Mouse (Mus musculus): Measurements from ENCODE around the gene 2010300C02Rik. TPM values are rescaled to one million over a fixed set of nuclear protein-coding genes. Genes with fewer than 3 reads are reported as not detected.

2010300C02Rik gene
- polyA plus RNA-seq, 1 experiment from 2014 or later = not detected

- H3K79me2 ChIP-seq (ENCODE audit: inconsistent target) = no peaks in the 10 kb centered on the region
- WGBS (ENCODE audit: missing documents) = 57% methylated on average over 4 of the region's 4 CpGs
These were observed 153.1 kb downstream of the 2010300C02Rik start for GRCm38 (mm10) chr1:37566754-37567153.

GRCm38 (mm10) chr1:37566344-37566743, 153.5 kb downstream of the 2010300C02Rik start:
- 64% methylated on average over 2 of the region's 2 CpGs for WGBS (ENCODE audit: missing documents)
- Histone ChIP-seq H3K27ac (no peak overlapping the region), H3K79me2 (ENCODE audit: inconsistent target) (no peaks in the 10 kb centered on the region), H3K36me3 (ENCODE audit: inconsistent target) (no peaks in the 10 kb centered on the region), H3K4me3 (ENCODE audit: inconsistent target) (no peak overlapping the region)

More at GRCm38 (mm10) chr1:37566754-37567153, 153.1 kb downstream of the 2010300C02Rik start:
- no peak overlapping the region for H3K27ac ChIP-seq
- H3K4me3 ChIP-seq (ENCODE audit: inconsistent target) = no peak overlapping the region
- no peaks in the 10 kb centered on the region for H3K36me3 ChIP-seq (ENCODE audit: inconsistent target)

- 87% methylated on average over 6 of the region's 6 CpGs for WGBS (ENCODE audit: missing documents)
These were observed 154.5 kb downstream of the 2010300C02Rik start for GRCm38 (mm10) chr1:37565396-37565795.

GRCm38 (mm10) chr1:37561955-37562354, 157.9 kb downstream of the 2010300C02Rik start:
- peak overlapping the region; percentile 19; the same call in 1 of the 2 replicates for H3K27ac ChIP-seq
- 2% methylated on average over 3 of the region's 3 CpGs for WGBS (ENCODE audit: missing documents)
- H3K4me3 ChIP-seq (ENCODE audit: inconsistent target) = no peak overlapping the region
- H3K79me2 ChIP-seq (ENCODE audit: inconsistent target) = no peaks in the 10 kb centered on the region
- no peaks in the 10 kb centered on the region for H3K36me3 ChIP-seq (ENCODE audit: inconsistent target)

More at GRCm38 (mm10) chr1:37565396-37565795, 154.5 kb downstream of the 2010300C02Rik start:
- H3K79me2 ChIP-seq (ENCODE audit: inconsistent target) = no peaks in the 10 kb centered on the region
- H3K36me3 ChIP-seq (ENCODE audit: inconsistent target) = no peaks in the 10 kb centered on the region
- no peak overlapping the region for H3K4me3 ChIP-seq (ENCODE audit: inconsistent target)
- no peak overlapping the region for H3K27ac ChIP-seq

Other genes starting within 250 kb of the 2010300C02Rik start
- 9.6 to 16.8 TPM (median 15.0 TPM) in 3 replicates for gene Mgat4a, start 179.1 kb downstream of the 2010300C02Rik start, polyA plus RNA-seq (2018)
- 7.0 to 7.7 TPM (median 7.0 TPM) in 3 replicates for gene Tsga10, start 146.3 kb upstream of the 2010300C02Rik start, polyA plus RNA-seq (2018)
- gene Lipt1, start 151.7 kb upstream of the 2010300C02Rik start, polyA plus RNA-seq (2018) = 1.7 to 2.5 TPM (median 2.4 TPM) in 3 replicates
- gene Mitd1, start 170.3 kb upstream of the 2010300C02Rik start, polyA plus RNA-seq (2018) = 22.2 to 25.5 TPM (median 23.0 TPM) in 3 replicates
- gene Mrpl30, start 170.4 kb upstream of the 2010300C02Rik start, polyA plus RNA-seq (2018) = 82.8 to 118 TPM (median 86.4 TPM) in 3 replicates
- gene Lyg2, start 196.4 kb upstream of the 2010300C02Rik start, polyA plus RNA-seq (2018) = not detected in 3 replicates
- not detected in 3 replicates for gene Lyg1, start 237.7 kb upstream of the 2010300C02Rik start, polyA plus RNA-seq (2018)